Mouse (Mus musculus): ENCODE results near the gene Olfr509.

GRCm38 (mm10) chr7:108621514-108621913, 30.2 kb downstream of the Olfr509 start, which contains the start of gene Olfr507:
- TF ChIP-seq POLR2A (IDR thresholded peaks at IDR 0.05; ENCODE audit: borderline replicate concordance, extremely low read depth, low read depth, low read length) (no peak), CTCF (IDR thresholded peaks at IDR 0.05; ENCODE audit: insufficient read depth, low read length) (no peak)

Data from lung, adult 2 months (tissue).